Mouse (Mus musculus) limb, embryonic 14.5 days (tissue): ENCODE results near the gene Tek. TPM values are rescaled to one million over a fixed set of nuclear protein-coding genes. Genes with fewer than 3 reads are reported as not detected.
A peak's percentile ranks its signal among the peaks of the same experiment; 100 is the strongest.

Experiments
- ATAC-seq: fragments of 200-750 bp; cut with Nextera tagmentation; 2 replicates; pipeline ENCODE4 v1.8.0; 2017; ENCODE audit warnings: low read depth, moderate number of reproducible peaks, moderate TSS enrichment; ENCODE audit not compliant: low FRiP score
- DNase-seq: peaks from one replicate; pipeline ENCODE4 v3.0.0-alpha.2; 2015; ENCODE audit warnings: low spot score
- H3K27ac ChIP-seq: fragments of 300-500 bp; sonication (generic); replicated peaks from 2 replicates; pipeline ENCODE4 v1.5.1; 2014; ENCODE audit warnings: low read depth, mild to moderate bottlenecking, low read length, moderate library complexity, mixed read lengths
- H3K27me3 ChIP-seq: fragments of 300-500 bp; sonication (generic); 2 replicates; pipeline ENCODE4 v1.6.1; 2014; ENCODE audit warnings: low read length, mixed read lengths; ENCODE audit not compliant: control insufficient read depth, insufficient read depth
- H3K36me3 ChIP-seq: fragments of 300-500 bp; sonication (generic); 2 replicates; pipeline ENCODE4 v1.6.1; 2014; ENCODE audit warnings: mild to moderate bottlenecking, low read length, moderate library complexity, mixed read lengths; ENCODE audit not compliant: control insufficient read depth, insufficient read depth
- H3K4me1 ChIP-seq: fragments of 300-500 bp; sonication (generic); 2 replicates; pipeline ENCODE4 v1.6.1; 2014; ENCODE audit warnings: antibody characterized with exemption, low read length, mixed read lengths; ENCODE audit not compliant: control insufficient read depth, insufficient read depth
- H3K4me2 ChIP-seq: fragments of 300-500 bp; sonication (generic); replicated peaks from 2 replicates; pipeline ENCODE4 v1.6.1; 2014; ENCODE audit warnings: low read depth, mild to moderate bottlenecking, low read length, moderate library complexity; ENCODE audit not compliant: severe bottlenecking
- H3K4me3 ChIP-seq: fragments of 300-500 bp; sonication (generic); replicated peaks from 2 replicates; pipeline ENCODE4 v1.5.1; 2014; ENCODE audit warnings: low read length
- H3K9ac ChIP-seq: fragments of 300-500 bp; sonication (generic); 2 replicates; pipeline ENCODE4 v1.6.1; 2014; ENCODE audit warnings: mild to moderate bottlenecking, low read depth, low read length, moderate library complexity; ENCODE audit not compliant: severe bottlenecking
- H3K9me3 ChIP-seq: fragments of 300-500 bp; sonication (generic); 2 replicates; pipeline ENCODE4 v1.6.1; 2016; ENCODE audit warnings: low read length; ENCODE audit not compliant: control insufficient read depth
- POLR2A ChIP-seq: fragments of 200-500 bp; IDR thresholded peaks from 2 replicates; pipeline ENCODE4 v1.8.0; 2012; ENCODE audit warnings: inconsistent platforms, mild to moderate bottlenecking, moderate library complexity, borderline replicate concordance; ENCODE audit not compliant: insufficient read depth, insufficient read length; ENCODE audit errors: extremely low read depth
- WGBS: fragments of 180-500 bp; shearing (Covaris S2); extraction: QIAGEN DNeasy Blood & Tissue Kit; methylation state at CpG from one replicate; pipeline ENCODE4 v1.1.7; 2014; 5-methylcytosine and 5-hydroxymethylcytosine counted together
- polyA plus RNA-seq, 2 experiments: library from polyadenylated mRNA; depleted of rRNA in 1 of 2; stranded (reverse) in 1 of 2; unstranded in 1 of 2; fragments of >200 nt; fragmentation: Nextera tagmentation in 1 of 2; extraction: Ambion mirVana in 1 of 2; gene quantifications; 2 replicates each; pipeline versions ENCODE4 v1.2.1 to v1.2.3; 2012 to 2014

Tek gene
- polyA plus RNA-seq, 2 experiments: 10.2 to 15.7 TPM

- Histone ChIP-seq H3K36me3 (no peaks in the 10 kb centered on the region), H3K4me1 (peaks cover 3% of the 10 kb centered on the region; the same call in 1 of the 2 replicates), H3K9ac (no peak overlapping the region), H3K27me3 (no peaks in the 10 kb centered on the region), H3K27ac (no peak overlapping the region), H3K4me3 (no peak overlapping the region), H3K4me2 (no peak overlapping the region), H3K9me3 (no peaks in the 10 kb centered on the region)
- peak; percentile 59 for DNase-seq
- peak; percentile 91 for ATAC-seq
- TF ChIP-seq POLR2A: no peak
- 44% methylated on average over 9 of the region's 9 CpGs for WGBS
Measured at GRCm38 (mm10) chr4:94752512-94752911, 13.4 kb downstream of the Tek start.

- H3K4me3 ChIP-seq: no peak overlapping the region
- no peak for TF ChIP-seq POLR2A
- H3K9ac ChIP-seq: no peak overlapping the region
- no peak for ATAC-seq
- no peaks in the 10 kb centered on the region for H3K27me3 ChIP-seq
- DNase-seq: no peak
- no peaks in the 10 kb centered on the region for H3K4me1 ChIP-seq
- H3K4me2 ChIP-seq: no peak overlapping the region
- H3K9me3 ChIP-seq: no peaks in the 10 kb centered on the region
- H3K36me3 ChIP-seq: no peaks in the 10 kb centered on the region
- H3K27ac ChIP-seq: no peak overlapping the region
Measured at GRCm38 (mm10) chr4:94765217-94765616, 26.1 kb downstream of the Tek start.

GRCm38 (mm10) chr4:94766176-94766575, 27.1 kb downstream of the Tek start:
- no peak overlapping the region for H3K27ac ChIP-seq
- no peak for ATAC-seq

GRCm38 (mm10) chr4:94768624-94769023, 29.5 kb downstream of the Tek start:
- no peak overlapping the region for H3K4me3 ChIP-seq
- TF ChIP-seq POLR2A: no peak
- no peak overlapping the region for H3K27ac ChIP-seq
- H3K9me3 ChIP-seq: no peaks in the 10 kb centered on the region
- DNase-seq: no peak
- no peaks in the 10 kb centered on the region for H3K27me3 ChIP-seq
- ATAC-seq: no peak
- H3K9ac ChIP-seq: no peak overlapping the region
- 80% methylated on average over 3 of the region's 3 CpGs for WGBS
- no peak overlapping the region for H3K4me2 ChIP-seq
- H3K36me3 ChIP-seq: no peaks in the 10 kb centered on the region
- H3K4me1 ChIP-seq: no peaks in the 10 kb centered on the region

More at GRCm38 (mm10) chr4:94766176-94766575, 27.1 kb downstream of the Tek start:
- no peak for DNase-seq
- no peaks in the 10 kb centered on the region for H3K27me3 ChIP-seq
- no peaks in the 10 kb centered on the region for H3K36me3 ChIP-seq
- no peak overlapping the region for H3K4me3 ChIP-seq
- no peak overlapping the region for H3K9ac ChIP-seq
- H3K4me2 ChIP-seq: no peak overlapping the region
- no peak for TF ChIP-seq POLR2A
- no peaks in the 10 kb centered on the region for H3K9me3 ChIP-seq
- 56% methylated on average over 7 of the region's 7 CpGs for WGBS
- no peaks in the 10 kb centered on the region for H3K4me1 ChIP-seq

GRCm38 (mm10) chr4:94781043-94781442, 42.0 kb downstream of the Tek start:
- no peaks in the 10 kb centered on the region for H3K9me3 ChIP-seq
- WGBS: 90% methylated on average over 5 of the region's 5 CpGs
- no peaks in the 10 kb centered on the region for H3K27me3 ChIP-seq
- H3K4me1 ChIP-seq: no peaks in the 10 kb centered on the region
- no peak for DNase-seq
- ATAC-seq: no peak
- H3K4me2 ChIP-seq: no peak overlapping the region
- TF ChIP-seq POLR2A: no peak
- H3K9ac ChIP-seq: no peak overlapping the region
- no peak overlapping the region for H3K4me3 ChIP-seq
- H3K36me3 ChIP-seq: no peaks in the 10 kb centered on the region
- no peak overlapping the region for H3K27ac ChIP-seq

GRCm38 (mm10) chr4:94785921-94786320, 46.8 kb downstream of the Tek start:
- H3K4me1 ChIP-seq: no peaks in the 10 kb centered on the region
- WGBS: 95% methylated on average over 2 of the region's 2 CpGs
- ATAC-seq: no peak
- no peak overlapping the region for H3K9ac ChIP-seq
- no peak for DNase-seq
- TF ChIP-seq POLR2A: no peak
- no peak overlapping the region for H3K4me2 ChIP-seq
- no peaks in the 10 kb centered on the region for H3K9me3 ChIP-seq
- H3K4me3 ChIP-seq: no peak overlapping the region
- H3K27ac ChIP-seq: no peak overlapping the region
- H3K27me3 ChIP-seq: no peaks in the 10 kb centered on the region
- H3K36me3 ChIP-seq: no peaks in the 10 kb centered on the region
